Mouse (Mus musculus) erythroblast, embryonic 14.5 days (primary cell): ENCODE measurements around the gene Naa20.

ENCODE experiments used
- GATA1 ChIP-seq: IDR thresholded peaks from 2 replicates; pipeline ENCODE4 v1.6.1; 2012; ENCODE audit warnings: low read length, inconsistent platforms, mixed read lengths
- TAL1 ChIP-seq: IDR thresholded peaks from 3 replicates; pipeline ENCODE4 v1.6.1; 2012; ENCODE audit warnings: low read length, inconsistent platforms, mixed read lengths

DNA sequence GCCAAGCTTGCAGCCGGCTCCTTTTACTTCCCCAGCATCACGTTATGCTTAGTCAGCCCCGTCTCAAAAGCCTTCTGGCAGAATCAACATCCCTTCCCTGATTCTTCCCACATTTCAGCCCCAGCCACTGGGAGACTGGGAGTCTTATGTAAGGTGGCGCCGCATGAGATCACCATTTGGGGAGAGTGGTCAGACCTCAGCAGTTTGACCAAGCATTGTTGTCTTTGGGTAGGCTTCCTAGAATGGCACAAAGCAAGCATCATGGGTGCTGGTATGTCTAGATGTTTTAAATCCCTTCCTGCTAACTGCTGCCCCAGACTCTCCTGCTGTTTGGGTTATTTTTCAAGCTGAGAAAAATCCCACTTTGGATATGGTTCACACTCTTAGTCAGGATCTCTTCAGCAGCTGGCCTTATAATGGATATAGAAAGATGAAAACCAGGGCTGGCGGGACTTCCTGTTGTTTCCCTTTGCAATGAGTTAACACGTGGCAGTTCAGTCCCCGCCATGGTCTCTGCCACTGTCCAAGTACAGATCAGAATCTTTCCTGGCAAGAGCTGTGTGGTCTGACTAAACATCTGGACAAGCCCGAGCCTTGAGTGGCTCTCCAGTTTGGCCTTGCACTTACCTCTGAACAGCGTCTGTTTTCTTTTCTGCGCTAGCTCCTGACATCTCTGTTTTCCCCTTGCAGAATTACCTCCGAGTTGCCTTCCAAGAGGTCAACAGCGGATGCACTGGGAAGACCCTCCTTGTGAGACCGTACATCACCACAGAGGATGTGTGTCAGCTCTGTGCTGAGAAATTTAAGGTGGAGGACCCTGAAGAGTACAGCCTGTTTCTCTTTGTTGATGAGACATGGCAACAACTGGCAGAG, 16.8 kb upstream of the Naa20 start:
- TF ChIP-seq GATA1 (no peak), TAL1 (no peak)
